Mouse (Mus musculus): Measurements from ENCODE around the gene Unc5a.

Gene Unc5a

DNA sequence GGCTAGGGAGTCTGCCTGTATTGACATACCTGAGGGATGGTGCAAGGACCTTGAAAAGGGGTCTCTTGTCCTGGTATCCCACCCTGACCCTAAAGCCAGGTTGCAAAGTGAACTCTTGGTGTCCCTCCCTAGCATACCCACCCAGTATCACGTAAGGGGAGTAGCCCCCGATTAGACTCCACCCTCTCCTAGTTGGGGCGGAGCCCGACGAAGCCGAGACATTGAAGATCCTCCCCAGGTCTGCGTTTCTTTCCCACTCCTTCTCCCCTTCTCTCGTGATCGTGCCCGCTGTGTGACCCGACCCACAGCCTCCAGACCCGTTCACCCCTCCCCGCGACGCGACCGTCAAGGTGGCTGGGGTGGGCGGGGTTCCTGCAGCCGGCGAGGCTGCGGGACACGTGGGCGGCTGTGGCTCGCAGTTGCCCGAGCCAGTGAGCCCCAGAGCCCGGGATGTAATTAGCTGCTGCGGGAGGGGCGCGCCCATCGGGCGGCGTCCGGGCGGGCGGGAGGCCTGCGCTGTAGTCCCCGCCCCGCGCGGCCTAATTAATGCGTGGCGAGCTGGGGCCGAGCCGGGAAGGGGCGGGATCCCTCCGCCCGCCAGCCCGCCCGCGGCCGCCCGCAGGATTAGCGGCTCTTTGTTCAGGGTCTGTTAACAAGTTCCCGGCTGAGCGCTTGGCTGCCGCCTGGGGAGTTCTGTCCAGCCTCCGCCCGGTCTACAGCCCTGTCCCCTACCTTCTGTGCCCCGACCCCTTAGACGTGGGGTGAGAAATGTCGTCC, 6.7 kb downstream of the Unc5a start:
- peak; percentile 26 for DNase-seq (ENCODE audit: low spot score)

DNA sequence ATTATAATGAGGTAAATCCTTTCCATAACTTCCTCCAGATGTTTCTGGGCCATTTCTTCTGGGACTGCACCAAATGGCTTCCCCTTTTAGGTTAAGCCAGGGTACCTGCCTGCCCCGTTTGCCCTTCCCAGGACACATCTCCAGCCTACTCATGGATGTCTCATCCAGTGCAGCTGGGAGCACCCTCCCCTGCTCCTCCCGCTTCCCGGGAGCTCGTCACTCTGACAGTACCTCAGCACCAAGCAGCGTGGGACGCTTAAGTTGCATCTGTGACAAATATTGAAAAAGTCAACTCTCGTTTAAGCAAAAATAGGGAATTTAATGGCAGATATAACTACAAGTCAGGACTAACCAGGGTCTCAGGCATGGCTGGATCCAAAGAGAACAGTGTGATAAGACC, 8.1 kb downstream of the Unc5a start:
- DNase-seq (ENCODE audit: low spot score), result no peak

DNA sequence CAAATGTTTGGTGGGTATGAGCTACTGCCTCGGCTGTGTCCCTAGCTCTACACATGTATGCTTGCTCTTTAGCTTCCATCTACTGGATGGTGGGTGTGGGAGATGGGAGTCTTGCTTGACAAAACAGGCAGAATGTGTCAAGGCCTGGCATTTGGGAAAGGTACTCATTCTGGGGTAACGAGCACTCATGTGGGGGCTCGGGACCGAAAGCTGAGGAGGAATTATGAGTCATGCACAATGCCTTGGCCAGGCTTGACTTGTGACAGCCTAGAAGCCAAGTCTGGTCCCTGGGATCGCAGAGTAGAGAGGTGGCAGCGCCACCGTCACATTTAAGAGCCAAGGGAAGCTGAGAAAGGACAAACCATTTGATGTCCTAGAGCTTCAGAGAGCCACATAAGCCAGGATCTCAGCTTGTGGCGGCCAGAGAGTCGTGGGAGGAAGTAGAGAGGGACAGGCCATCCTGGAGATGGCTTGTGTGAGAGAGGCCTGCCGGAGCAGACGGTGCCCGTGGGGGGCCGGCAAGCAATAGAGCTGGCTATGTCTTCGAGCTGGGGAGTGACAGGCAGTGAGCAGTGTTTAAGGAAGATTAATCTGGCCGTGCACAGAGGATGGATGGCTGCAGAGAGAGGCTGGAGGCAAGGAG, 10.0 kb downstream of the Unc5a start:
- no peak for DNase-seq (ENCODE audit: low spot score)

DNA sequence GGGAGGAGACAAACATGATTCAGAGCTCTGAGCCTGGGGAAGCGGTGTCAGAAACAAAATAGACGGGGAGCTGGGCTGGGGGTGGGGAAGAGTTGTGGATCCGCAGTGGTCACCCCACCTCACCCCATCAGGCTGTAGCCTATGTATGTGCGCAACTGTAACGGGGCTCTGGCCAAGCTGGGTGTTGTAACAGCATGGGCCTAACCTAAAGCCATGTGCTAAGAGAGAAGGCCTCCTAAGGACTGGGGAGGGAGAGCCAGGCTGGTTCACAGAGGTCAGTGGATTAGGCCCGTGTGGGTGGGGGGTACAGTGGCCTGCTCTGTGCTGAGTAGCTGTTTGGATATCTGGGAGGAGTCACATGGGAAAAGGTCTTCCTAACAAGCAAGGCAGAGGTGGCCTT, 10.6 kb downstream of the Unc5a start:
- DNase-seq (ENCODE audit: low spot score), result no peak

DNA sequence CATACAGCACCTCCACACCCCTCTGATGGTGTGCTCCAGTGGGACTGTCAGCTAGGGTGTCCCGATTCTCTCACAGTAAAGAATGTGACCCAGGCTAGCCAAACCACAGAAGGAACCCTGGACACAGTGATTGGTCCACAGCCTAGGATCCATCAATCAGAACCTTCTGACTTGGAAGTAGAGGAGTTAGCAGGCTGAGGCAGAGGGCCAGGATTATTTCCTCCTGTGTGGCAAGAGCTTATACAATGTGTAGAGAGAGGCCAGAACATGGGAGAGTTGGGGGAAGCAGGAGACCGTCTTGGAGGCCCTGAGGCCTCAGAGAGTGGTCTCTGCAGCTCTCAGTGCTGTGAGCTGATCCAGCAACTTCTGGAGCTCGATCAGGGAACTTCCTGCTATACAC, 11.3 kb downstream of the Unc5a start:
- DNase-seq (ENCODE audit: low spot score), result no peak

DNA sequence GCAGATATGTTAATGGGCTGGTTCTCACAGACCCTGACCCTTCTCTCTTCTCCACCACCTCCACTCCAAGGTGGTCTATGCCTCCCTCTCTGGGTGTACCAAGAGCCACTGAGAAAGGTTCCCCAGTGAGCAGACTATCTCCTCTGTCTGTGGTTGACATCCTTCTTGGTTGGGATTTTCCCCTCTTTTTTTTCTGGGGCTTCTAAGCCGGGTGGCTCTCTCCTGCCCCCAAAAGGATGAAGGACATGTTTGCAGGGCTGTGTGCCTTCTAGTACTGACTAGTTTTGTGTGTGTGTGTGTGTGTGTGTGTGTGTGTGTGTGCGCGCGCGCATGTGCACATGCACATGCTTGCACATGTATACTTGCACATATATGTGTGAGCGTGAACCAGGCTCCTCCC, 16.0 kb downstream of the Unc5a start:
- no peak for DNase-seq (ENCODE audit: low spot score)

DNA sequence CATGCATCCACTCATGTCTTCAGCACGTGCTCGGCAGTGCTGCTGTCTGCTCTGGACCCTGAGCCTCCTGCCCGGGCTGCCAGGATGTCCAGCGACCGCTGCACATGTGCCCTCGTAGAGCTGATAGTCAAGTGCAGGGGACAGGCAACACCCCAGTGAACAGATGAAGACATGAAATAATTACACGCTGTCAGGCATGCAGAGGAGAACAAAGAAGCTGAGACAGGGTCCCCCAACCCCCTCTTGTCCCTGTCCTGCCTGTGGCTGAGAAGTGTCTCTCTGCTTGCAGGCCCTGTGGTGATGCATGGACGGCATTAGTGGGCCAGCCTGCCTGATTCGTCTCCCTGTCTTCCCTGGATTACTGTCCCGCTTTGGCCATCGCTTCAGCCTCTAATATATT, 18.3 kb downstream of the Unc5a start:
- no peak for DNase-seq (ENCODE audit: low spot score)

DNA sequence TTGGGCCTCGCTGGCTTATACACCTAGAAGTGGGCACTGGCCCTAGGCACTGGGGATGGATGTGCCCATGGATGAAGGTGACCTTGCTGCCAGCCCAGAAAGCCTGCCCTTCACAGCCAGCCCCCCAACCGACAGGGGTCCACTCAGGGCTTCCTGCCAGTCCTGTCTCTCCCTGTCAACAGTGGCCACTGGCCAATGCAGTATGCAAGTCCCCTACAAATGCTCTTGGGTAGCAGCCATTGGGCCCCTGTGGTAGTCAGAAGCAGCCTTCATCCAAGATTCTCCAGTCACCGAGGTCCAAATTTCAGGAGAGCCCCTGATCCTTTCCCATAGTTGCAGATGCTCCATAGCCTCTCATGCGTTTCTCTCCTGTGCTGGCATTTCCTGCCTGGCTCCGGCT, 19.4 kb downstream of the Unc5a start:
- no peak for DNase-seq (ENCODE audit: low spot score)

DNA sequence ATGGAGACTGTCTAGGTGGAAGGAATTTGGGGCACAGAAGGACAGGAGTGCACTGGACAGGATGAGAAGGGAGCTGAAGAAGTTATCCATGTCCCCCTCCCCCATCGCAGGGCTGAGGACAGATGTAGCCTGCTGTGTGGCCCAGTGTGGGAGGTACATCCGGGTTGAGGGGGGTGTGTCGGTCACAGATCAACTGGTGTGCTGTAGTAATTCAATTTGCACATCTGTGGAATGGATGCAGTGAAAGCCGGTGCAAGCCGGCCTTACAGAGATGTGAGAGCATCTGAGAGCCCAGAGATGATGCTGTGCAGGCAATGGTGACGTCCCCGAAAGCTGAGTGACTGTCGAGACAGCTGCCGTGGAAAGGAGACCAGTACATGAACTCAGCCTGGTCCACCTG, 20.3 kb downstream of the Unc5a start:
- no peak for DNase-seq (ENCODE audit: low spot score)

DNA sequence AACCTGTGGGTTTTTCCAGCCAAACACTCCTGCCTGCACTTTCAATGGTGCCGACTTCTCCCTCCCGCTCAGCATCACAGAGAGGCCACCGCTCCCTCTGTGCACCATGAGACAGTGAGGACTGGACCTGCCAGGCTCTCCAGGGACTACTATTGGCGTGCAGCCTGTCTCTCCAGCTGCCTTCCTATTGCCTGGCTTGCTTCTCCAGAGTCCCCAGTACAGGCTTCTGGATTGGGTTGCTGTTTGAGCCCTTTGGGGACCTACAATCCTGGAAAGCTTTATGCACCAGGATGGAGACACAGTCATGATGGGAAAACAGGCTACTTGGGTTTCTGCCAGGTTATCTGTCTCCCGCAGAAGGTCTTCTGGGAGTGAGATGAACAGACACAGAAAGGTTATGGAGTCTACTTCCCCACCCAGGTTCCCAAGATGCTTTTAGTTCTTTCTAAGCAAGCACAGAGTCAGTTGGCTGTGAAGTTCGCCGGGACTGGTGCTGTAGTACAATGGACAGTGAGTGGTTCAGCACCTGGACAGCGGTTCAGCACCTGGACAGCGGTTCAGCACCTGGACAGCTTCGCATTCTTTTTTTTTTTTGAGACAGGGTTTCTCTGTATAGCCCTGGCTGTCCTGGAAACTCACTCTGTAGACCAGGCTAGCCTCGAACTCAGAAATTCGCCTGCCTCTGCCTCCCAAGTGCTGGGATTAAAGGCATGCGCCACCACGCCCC, 21.5 kb downstream of the Unc5a start:
- peak; percentile 35 for DNase-seq (ENCODE audit: low spot score)

DNA sequence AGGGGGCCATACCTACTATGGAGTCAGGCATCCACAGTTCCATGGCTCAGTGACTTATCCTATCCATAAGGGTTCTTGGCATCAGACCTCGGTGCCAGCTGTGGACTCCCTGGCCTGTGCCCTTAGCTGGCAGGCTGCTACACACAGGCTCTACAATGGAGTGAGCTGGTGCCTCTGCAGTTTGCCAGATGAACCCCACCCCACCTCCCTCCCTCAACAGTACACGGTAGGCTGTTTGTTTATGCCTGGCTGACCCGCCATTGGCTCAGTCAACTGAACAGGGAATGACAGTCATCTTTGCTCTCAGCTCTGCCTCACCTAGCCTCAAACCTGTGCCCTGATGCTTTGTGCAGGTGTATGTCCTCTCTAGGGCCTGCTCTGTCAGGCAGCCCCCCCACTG, 26.3 kb downstream of the Unc5a start:
- DNase-seq (ENCODE audit: low spot score), result no peak

DNA sequence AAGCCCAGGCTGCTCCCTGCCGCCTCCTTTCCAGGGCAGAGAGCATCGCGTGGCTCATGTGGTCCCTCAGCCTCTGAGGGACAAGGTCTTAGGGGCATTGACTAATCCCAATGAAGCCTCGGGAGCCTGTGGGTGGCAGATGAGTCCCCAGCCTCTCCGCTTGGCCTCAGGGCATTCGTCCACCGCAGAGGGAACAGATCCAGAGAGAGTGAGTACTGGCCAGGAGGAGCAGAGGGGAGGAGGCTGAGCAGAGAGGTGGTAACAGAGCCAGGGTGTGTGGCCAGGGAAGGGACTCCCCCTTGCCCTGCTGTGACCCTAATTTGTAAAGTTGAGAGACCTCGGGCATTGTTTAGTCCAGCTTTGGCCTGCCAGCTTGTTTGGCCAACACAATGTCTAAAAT, 29.6 kb downstream of the Unc5a start:
- DNase-seq (ENCODE audit: low spot score), result no peak

DNA sequence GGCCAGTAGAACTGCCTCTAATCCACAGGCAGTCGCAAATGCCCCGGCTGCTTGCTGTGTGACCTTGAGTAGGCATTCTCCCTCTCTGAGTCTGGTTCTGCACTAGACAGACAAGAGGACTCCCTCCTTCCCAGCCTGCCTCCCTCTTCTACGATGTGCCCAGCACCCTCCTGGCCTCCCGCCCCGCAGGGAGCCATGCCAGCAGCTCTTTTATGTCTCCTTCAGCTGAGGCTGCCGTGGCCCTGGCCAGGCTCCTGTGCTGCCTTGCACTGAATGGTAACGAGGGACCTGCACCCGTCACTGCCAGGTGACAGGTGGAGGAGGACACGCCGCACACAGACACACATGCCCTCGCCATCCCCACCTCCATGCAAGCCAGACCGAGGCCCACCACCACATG, 31.7 kb downstream of the Unc5a start:
- DNase-seq (ENCODE audit: low spot score), result no peak

DNA sequence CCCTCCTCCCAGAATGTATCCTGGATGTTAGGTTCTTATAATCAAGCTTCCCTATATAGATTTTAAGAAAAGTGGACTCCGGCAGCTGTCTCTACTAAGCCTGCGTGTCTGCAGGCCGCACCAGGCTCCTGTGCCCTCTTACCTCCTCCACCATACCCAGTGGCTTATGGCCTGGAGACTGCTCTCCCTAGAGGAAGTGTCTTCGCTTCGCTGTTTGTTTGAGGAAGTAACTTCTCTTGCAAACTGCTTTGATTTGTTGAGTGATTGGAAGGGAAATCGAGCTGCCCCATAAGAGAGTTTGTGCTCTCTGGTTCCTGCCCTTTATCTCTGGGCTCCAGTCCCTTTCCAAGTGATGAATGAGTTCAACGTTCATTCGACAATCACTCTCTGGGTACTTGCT, 33.8 kb downstream of the Unc5a start:
- DNase-seq (ENCODE audit: low spot score), result no peak

DNA sequence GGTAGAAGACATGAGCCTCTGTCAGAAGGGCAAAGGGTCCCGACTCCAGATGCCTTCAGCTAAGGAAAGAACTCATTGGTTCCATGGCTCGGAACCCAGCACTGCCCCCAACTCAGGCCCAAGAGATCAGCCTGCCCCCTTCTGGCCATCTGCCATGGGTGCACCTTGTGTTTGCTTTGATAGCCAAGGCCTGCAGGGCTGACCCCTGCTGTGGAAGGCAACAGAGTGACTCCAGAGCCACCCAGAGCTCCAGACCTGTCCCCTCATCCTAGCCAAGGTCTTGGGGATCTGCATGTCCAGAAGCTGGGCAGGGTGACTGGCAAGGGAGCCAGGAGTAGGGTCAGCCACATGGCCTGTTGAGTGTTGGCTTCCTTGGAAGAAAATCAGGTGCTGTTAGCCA, 34.4 kb downstream of the Unc5a start:
- no peak for DNase-seq (ENCODE audit: low spot score)

DNA sequence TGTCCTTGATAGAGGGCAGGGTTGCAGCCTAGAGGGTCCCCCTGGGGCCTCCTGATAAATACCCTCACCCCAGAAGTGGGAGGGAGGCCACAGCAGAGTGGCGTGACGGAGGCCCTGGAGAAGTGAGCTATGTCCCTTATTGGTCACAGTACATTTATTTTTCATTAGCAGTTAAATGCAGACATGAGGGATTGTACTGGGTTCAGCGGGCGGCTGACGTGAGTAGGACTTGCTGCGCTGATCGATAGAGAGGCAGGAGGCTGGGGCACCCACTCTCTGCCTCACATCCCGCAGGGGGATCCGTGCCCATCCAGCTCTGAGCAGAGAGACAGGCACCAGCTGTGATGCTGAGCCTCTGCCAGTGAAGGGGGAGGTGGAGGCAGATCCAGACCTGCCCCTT, 38.2 kb downstream of the Unc5a start:
- DNase-seq (ENCODE audit: low spot score), result no peak

DNA sequence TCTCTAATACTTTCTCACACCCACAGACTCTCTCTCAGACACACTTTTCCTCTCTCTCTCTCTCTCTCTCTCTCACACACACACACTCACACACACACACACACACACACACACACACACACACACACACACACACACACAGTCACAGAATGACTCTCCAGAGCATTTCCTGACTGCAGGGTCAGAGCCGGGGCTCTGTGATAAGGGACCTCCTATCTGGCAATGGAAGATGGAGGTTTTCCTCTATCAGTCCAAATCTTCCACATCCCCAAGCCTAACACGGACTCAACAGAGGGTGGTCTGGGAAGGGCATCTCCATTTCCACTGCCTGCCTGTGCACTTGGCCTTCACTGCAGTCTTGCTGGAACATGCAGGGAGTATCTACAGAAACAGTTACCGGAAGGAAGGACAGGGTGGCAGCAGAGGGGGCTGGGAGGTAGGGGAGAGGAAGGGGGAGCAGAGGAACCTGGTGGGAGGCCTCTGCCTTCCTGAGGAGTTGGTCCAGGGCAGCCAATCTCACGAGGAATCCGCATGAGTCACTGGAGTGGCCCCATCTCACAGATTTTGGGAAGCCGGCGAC, 39.1 kb downstream of the Unc5a start:
- DNase-seq (ENCODE audit: low spot score), result no peak

DNA sequence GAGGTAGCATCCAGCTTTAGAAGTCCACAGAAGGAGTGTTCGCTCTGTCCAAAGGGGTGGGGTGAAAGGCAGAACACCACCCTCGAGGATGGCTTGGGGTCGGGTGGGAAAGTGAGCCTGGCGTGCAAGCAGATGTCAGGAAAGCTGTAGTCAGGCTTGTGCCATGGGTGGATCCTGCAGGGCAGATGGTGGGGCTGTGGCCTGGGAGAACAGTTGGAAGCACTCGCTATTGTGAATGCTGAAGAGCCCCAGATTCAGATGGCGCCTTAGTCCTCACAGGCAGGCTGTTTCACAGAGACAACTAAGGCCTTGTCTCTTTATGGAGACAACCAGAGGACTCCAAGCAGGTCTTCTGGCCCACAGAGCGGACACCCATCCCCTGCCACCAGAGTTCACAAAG, 43.0 kb downstream of the Unc5a start:
- DNase-seq (ENCODE audit: low spot score), result no peak

DNA sequence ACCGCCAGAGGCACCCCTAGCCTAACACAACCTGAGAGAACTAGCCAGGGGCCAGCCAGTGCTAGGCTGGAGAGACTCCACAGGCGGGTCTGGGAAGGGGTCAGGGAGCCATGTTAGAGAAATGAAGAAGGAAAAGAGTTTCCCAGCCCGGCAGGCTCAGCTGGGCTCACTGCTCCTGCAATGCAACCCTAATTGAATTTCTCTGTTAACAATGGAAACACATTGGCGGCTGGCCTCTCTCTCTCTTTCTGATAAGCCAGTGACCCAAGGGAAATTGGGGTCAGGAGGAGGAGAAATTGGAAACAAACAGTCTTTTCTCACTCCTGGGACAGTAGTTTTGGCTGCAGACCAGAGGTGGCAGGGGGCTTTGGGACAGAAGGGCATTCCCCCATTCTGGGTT, 45.4 kb downstream of the Unc5a start:
- no peak for DNase-seq (ENCODE audit: low spot score)

DNA sequence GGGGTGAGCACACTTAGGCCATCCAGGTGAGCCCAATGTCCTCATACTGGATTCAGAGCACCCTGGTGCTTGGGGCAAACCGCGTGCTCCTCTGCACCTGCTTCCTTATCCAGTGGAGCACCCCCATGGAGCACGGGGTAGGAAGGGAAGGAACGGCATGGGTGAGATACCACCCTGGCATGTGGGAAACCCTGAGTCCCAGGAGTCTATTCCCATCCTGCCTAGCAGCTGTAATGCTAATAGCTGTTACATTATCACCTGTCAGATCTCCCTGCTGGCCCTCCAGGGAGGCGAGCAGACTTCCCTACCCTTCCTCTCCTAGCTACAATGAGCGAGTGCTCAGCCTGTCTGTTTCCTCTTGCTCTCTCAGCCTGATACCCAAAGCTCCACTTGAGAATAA, 46.0 kb downstream of the Unc5a start:
- DNase-seq (ENCODE audit: low spot score), result no peak

DNA sequence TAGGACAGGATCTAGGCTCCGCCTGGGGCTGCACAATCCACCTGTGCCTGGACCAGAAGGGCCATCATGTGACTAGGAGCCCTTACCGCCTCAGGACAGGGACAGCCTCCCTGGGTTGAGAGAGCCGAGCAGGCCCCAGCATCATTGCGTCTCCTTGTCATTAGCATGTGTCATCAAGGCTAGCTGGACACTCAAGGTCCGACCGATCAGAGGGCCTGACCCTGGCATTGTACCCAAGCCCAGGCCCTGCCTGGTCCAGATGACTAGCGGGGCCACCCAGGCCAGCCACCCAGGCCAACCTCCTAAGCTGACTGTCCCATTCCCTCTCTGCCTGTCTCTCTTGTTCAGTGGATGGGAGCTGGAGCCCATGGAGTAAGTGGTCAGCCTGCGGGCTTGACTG, 48.4 kb downstream of the Unc5a start:
- no peak for DNase-seq (ENCODE audit: low spot score)

DNA sequence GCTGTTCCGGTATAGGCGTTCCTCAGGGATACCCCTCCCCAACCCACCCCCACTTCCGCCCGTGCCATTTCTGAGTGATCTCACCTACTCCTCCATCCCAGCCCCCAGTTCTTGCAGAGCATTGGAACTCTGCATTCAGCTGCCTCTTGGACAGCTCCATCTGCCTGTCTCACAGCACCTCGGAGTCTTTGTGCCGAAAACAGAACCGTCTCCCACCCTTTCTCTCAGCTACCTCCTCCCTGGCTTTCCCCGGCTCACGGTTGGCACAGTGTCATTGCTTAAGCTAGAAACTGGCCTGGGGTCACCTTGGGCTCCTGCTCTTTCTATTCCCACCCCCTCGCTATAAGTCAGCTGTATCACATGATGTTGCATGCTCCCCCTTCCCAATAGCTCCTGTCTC, 51.2 kb downstream of the Unc5a start:
- DNase-seq (ENCODE audit: low spot score), result no peak

DNA sequence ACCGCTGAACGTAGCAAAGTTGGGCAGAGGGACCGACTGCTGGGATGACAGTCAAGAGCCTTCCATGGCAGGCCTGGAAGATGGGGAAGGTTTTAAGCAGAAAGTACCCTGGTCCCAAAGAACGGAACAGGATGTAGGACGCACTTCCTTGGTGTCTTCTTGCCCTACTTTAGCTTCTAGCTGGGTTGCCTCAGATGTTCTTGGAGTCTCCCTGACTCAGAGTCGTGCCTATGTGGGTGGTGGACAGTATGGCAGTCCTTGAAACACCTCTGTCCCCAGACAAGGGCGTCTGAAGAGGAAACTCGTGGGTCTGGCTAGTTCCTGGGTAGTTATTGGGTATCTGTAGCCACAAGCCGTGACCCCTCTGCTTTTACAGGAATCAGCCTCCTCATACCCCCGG, 52.9 kb downstream of the Unc5a start:
- no peak for DNase-seq (ENCODE audit: low spot score)

Data from urinary bladder, postnatal 25 days (tissue).